ENCODE assay signal across 22 mouse cellular contexts in the genomic region with DNA sequence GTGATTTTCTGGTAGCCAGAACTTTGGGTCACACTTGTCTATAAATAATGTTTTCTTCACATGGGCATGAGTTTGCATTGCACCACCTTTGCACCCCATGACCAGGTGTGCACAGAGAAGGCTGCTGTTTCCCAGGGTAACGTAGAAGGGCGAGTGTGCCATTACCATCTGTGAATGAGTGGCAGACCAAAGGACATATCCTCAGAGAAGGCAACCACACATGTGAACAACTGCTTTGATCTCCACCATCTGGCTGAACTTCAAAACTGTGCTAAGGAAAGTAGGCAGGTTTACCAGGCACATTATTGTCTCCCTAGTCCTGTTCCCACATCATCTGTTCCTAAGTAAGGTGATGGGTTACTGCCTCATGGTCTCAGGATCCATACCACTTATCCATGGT.
A peak's percentile ranks its signal among the peaks of the same experiment; 100 is the strongest.
DNase-seq lines count a peak whose midpoint lies in the region; ATAC-seq and TF ChIP-seq lines count a peak whose summit lies in the region.
"Had no signal": no experiment of that assay in that cellular context is flagged by ENCODE, and none has a peak within 500 bp of the region (broad histone marks: within the 10 kb centered on the region; RNA-seq: fewer than 3 reads in every experiment).

No protein-coding gene starts in this region.

- peak; percentile 64 for DNase-seq in heart, adult 11 months
- no peak for DNase-seq in heart, postnatal 14 days
- peak; percentile 45 for DNase-seq in thymus, adult 2 months
- DNase-seq in thymus, postnatal 25 days: peak; percentile 40
- no peak for DNase-seq in spleen, postnatal 14 days (ENCODE audit: low spot score in 2 of 2)
- no peak for DNase-seq in gastrocnemius, adult 8-10 months (ENCODE audit: low spot score in 2 of 2)
- DNase-seq: adrenal gland, adult 8-10 months; B cell, adult 2 months; cerebellum, adult 11 months; cerebellum, adult 8-10 months; cerebellum, postnatal 14 days; embryo, embryonic 11 days; gastrocnemius, postnatal 25 days; heart, postnatal 10 days had no signal

- TF ChIP-seq CTCF in thymus, adult 2 months (IDR thresholded peaks at IDR 0.05; ENCODE audit: borderline replicate concordance, control insufficient read depth, extremely low read depth, insufficient read depth, low read length, poor library complexity): no peak

- H3K27ac ChIP-seq in thymus, adult 2 months (ENCODE audit: control insufficient read depth, insufficient read depth, low read length): no peak overlapping the region
- H3K27ac ChIP-seq: embryonic facial prominence, embryonic 13.5 days; forebrain, embryonic 12.5 days; heart, embryonic 13.5 days; hindbrain, embryonic 10.5 days; hindbrain, embryonic 14.5 days had no signal

- no peak for ATAC-seq in megakaryocyte, adult 5-6 weeks (ENCODE audit: poor library complexity, severe bottlenecking)
- ATAC-seq: CD4-positive, CD25-positive, alpha-beta regulatory T cell, adult 4 months; forebrain, embryonic 16.5 days had no signal

- H3K4me3 ChIP-seq in thymus, adult 2 months (ENCODE audit: control insufficient read depth, insufficient read depth, low read length): no peak overlapping the region
- H3K4me3 ChIP-seq: embryonic facial prominence, embryonic 13.5 days; forebrain, embryonic 12.5 days; heart, embryonic 13.5 days; hindbrain, embryonic 10.5 days had no signal

- H3K27me3 ChIP-seq in thymus, adult 2 months (ENCODE audit: control insufficient read depth, insufficient read depth, low read length): no peaks in the 10 kb centered on the region
- H3K27me3 ChIP-seq: embryonic facial prominence, embryonic 13.5 days; forebrain, embryonic 12.5 days; heart, embryonic 13.5 days had no signal

- WGBS in thymus, adult 2 months: 1% methylated on average over 2 of the region's 2 CpGs

- no peaks in the 10 kb centered on the region for H3K36me3 ChIP-seq in thymus, adult 2 months (ENCODE audit: control insufficient read depth, insufficient read depth, low read length)
- H3K36me3 ChIP-seq: embryonic facial prominence, embryonic 13.5 days; forebrain, embryonic 12.5 days; hindbrain, embryonic 10.5 days had no signal

- peaks cover 7% of the 10 kb centered on the region for H3K4me1 ChIP-seq in thymus, adult 2 months (replicated peaks; ENCODE audit: control insufficient read depth, insufficient read depth, low read length)
- H3K4me1 ChIP-seq: embryonic facial prominence, embryonic 13.5 days; forebrain, embryonic 12.5 days had no signal

- intact Hi-C loops in heart, postnatal 14 days (cut with DNase I): no loop called here

- TF ChIP-seq POLR2A in thymus, adult 2 months (IDR thresholded peaks at IDR 0.05; ENCODE audit: control insufficient read depth, extremely low read depth, insufficient read depth, low read length, poor library complexity): no peak

Comparison
In these comparisons a context has a peak if more than half of its experiments do, and no peak if none do; other contexts are left out.
1. DNase-seq: peak in heart, adult 11 months (single experiment), thymus, adult 2 months (single experiment) and thymus, postnatal 25 days (single experiment); none in heart, postnatal 14 days (0 of 2), spleen, postnatal 14 days (0 of 2) and gastrocnemius, adult 8-10 months (0 of 2).